Mouse (Mus musculus) G1E (cell line): ENCODE results near the gene Gm20517. TPM values are rescaled to one million over a fixed set of nuclear protein-coding genes. Genes with fewer than 3 reads are reported as not detected.

Experiments used
- ATAC-seq: 2 replicates; pipeline ENCODE4 v1.8.0; 2016; ENCODE audit warnings: mild to moderate bottlenecking; ENCODE audit not compliant: insufficient number of reproducible peaks, poor library complexity, low FRiP score, severe bottlenecking; ENCODE audit errors: extremely low read depth
- DNase-seq: peaks from one replicate; pipeline ENCODE4 v3.0.0; 2012; ENCODE audit warnings: low spot score
- H3K27me3 ChIP-seq: 2 replicates; pipeline ENCODE4 v1.6.1; 2012; ENCODE audit warnings: mild to moderate bottlenecking, low read length, inconsistent platforms; ENCODE audit not compliant: insufficient read depth
- H3K36me3 ChIP-seq: replicated peaks from 2 replicates; pipeline ENCODE3; 2012; ENCODE audit warnings: mild to moderate bottlenecking, inconsistent platforms
- H3K4me1 ChIP-seq: 2 replicates; pipeline ENCODE4 v1.6.1; 2012; ENCODE audit warnings: low read depth, low read length, inconsistent platforms, mixed read lengths; ENCODE audit not compliant: insufficient read depth
- H3K4me3 ChIP-seq: 2 replicates; pipeline ENCODE4 v1.5.1; 2012; ENCODE audit warnings: low read depth, mild to moderate bottlenecking, inconsistent platforms, low read length, moderate library complexity, mixed read lengths
- H3K9me3 ChIP-seq: replicated peaks from 2 replicates; pipeline ENCODE4 v1.6.1; 2012; ENCODE audit warnings: inconsistent platforms
- CTCF ChIP-seq: IDR thresholded peaks from 2 replicates; pipeline ENCODE4 v1.5.1; 2012; ENCODE audit warnings: low read depth, low read length, inconsistent platforms, mixed read lengths
- GATA1 ChIP-seq: IDR thresholded peaks from 2 replicates; pipeline ENCODE4 v1.6.1; 2012; ENCODE audit warnings: borderline replicate concordance, low read length, inconsistent platforms, mixed read lengths
- GATA2 ChIP-seq: IDR thresholded peaks from 2 replicates; pipeline ENCODE4 v1.6.1; 2012; ENCODE audit warnings: low read depth, low read length, inconsistent platforms, borderline replicate concordance
- POLR2AphosphoS5 ChIP-seq: IDR thresholded peaks from 2 replicates; pipeline ENCODE4 v1.6.1; 2012; ENCODE audit warnings: low read depth, low read length, inconsistent platforms; ENCODE audit not compliant: insufficient replicate concordance
- TAL1 ChIP-seq: conservative IDR thresholded peaks from 2 replicates; pipeline ENCODE4 v1.6.1; 2012; ENCODE audit warnings: low read depth, low read length, inconsistent platforms, mixed read lengths
- polyA plus RNA-seq: library from polyadenylated mRNA; stranded (reverse); fragments of >175 nt; gene quantifications from 2 replicates; pipeline ENCODE4 v1.2.3, GENCODE M21; 2012
- total RNA-seq, 2 experiments: library from RNA; stranded (forward) in 1 of 2; stranded (reverse) in 1 of 2; fragments of 200-1000 nt in 1 of 2; fragments of >200 nt in 1 of 2; fragmentation: Nextera tagmentation in 1 of 2; gene quantifications; 2 replicates each; pipeline ENCODE4 v1.2.3; 2014 to 2017

Gm20517 gene
- total and polyA plus RNA-seq, 3 experiments, result 0.05 to 9.6 (median 2.0) TPM

- Histone ChIP-seq H3K27me3 (no peaks in the 10 kb centered on the region), H3K4me1 (peaks cover 51% of the 10 kb centered on the region), H3K36me3 (peaks cover 47% of the 10 kb centered on the region), H3K9me3 (no peaks in the 10 kb centered on the region), H3K4me3 (peak overlapping the region; percentile 76)
- no peak for DNase-seq
- TF ChIP-seq TAL1 (no peak), POLR2AphosphoS5 (no peak), GATA2 (no peak)
- no peak for ATAC-seq
These were observed 18.6 kb downstream of the Gm20517 start for GRCm38 (mm10) chr17:47629717-47630677.

DNA sequence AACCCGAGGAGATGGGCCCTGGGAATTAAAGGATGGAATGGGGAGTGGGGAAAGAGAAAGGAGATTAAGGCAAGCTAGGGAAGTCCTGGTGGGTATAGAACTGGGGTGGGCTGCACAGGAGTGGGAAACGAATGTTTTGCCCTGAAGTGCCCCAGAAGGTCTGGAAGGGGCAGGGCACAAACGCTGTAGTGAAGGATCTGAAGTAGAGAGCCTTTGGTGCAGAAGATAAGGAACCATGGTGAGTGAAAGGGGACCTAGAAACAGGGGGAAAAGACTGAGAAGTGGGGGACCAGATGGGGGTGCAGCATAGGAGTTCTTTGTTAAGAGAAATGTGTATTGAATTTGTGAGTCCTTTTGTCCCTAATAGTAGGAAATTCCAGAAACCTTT is 19.3 kb downstream of the Gm20517 start, which contains the start of gene Usp49:
TSS of gene Usp49 (plus strand) at position 13 of the 388 bp plus-strand sequence.
- peaks cover 45% of the 10 kb centered on the region for H3K36me3 ChIP-seq
- H3K9me3 ChIP-seq, result no peaks in the 10 kb centered on the region
- H3K27me3 ChIP-seq, result no peaks in the 10 kb centered on the region
- TF ChIP-seq GATA2 (no peak), CTCF (no peak), POLR2AphosphoS5 (no peak), GATA1 (no peak), TAL1 (no peak)
- DNase-seq, result no peak
- peak within 1 kb of the TSS; percentile 76 for H3K4me3 ChIP-seq
- no peak for ATAC-seq
- peaks cover 51% of the 10 kb centered on the region for H3K4me1 ChIP-seq

DNA sequence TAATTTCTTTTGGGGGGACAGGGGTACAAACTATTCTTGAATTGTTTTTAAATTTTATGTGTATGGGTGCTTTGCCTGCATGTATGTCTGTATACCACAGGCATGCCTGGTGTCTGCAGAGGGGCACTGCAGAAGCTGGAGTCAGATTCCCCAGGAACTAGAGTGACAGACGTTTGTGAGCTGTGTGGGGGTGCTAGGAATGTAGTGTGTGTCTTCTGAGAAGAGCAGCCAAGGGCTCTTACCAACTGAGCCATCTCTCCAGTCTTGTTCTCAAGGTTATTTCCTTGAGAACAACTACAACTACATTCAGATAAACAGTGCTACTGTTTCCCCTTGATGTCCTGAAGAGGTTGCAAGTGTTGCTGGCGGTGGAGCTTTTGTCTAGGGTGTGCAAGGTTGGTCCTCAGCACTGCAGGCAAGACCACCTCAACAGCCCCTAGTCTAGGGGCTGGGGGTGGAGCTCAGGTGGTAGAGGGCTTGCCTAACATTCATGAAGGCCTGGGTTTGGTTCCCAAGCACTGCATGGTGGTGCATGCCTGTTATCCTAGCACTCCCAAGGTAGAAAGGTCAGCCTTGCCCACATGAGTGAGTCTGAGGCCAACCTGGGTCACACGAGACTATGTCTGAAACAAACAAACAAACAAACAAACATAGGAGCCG is 20.9 kb downstream of the Gm20517 start:
- TF ChIP-seq POLR2AphosphoS5, result no peak
- TF ChIP-seq GATA2, result no peak
- TF ChIP-seq CTCF, result no peak
- TF ChIP-seq GATA1, result no peak
- TF ChIP-seq TAL1, result no peak
- H3K36me3 ChIP-seq, result peaks cover 42% of the 10 kb centered on the region
- H3K9me3 ChIP-seq, result no peaks in the 10 kb centered on the region
- no peaks in the 10 kb centered on the region for H3K27me3 ChIP-seq
- H3K4me1 ChIP-seq, result peaks cover 42% of the 10 kb centered on the region
- ATAC-seq (no peak), DNase-seq (no peak)
- H3K4me3 ChIP-seq, result no peak overlapping the region

DNA sequence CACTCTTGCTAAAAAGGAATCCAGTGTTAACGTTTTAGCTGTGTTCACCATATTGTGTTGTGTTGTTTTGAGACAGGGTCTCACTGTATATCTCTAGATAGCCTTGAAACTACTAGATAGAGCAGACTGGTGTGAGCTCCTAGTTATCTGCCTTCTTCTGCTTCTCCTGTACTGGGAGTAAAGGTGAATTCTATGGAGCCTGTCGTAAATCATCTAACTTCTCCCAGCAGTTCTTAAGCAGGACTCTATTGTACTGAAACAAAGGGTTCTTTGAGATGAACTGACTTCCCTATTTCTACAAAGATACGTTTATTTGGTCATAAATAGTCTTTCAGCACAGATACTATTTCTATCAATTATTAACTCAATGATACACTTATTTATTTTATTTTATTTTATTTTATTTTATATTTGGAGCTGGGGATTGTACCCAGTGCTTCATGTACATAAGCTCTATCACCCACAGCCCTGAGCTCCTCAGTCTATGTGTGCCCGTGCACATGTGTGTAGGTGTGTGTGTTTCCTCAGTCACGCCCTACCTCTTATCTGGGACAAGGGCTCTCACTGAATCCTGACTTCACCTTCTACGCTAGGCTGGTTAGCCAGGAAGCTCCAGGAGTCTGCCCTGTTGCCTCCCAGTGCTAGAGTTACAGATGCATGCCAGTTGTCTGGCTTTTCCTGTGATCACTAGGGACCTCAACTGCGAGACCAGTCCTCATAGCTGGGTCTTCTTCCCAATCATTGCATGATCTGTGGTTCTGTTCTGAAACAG is 22.8 kb downstream of the Gm20517 start:
- DNase-seq (no peak), ATAC-seq (no peak)
- peaks cover 27% of the 10 kb centered on the region for H3K4me1 ChIP-seq
- H3K4me3 ChIP-seq, result no peak overlapping the region
- no peaks in the 10 kb centered on the region for H3K27me3 ChIP-seq
- H3K36me3 ChIP-seq, result peaks cover 38% of the 10 kb centered on the region
- no peaks in the 10 kb centered on the region for H3K9me3 ChIP-seq
- TF ChIP-seq TAL1 (no peak), POLR2AphosphoS5 (no peak), CTCF (no peak), GATA2 (no peak), GATA1 (no peak)

GRCm38 (mm10) chr17:47642992-47643391 is 31.6 kb downstream of the Gm20517 start:
- no peaks in the 10 kb centered on the region for H3K9me3 ChIP-seq
- H3K27me3 ChIP-seq, result no peaks in the 10 kb centered on the region
- no peaks in the 10 kb centered on the region; the same call in 1 of the 2 replicates for H3K4me1 ChIP-seq
- peaks cover 10% of the 10 kb centered on the region for H3K36me3 ChIP-seq
- DNase-seq (no peak), ATAC-seq (no peak)
- TF ChIP-seq GATA2, result no peak
- TF ChIP-seq CTCF, result no peak
- no peak for TF ChIP-seq GATA1
- no peak for TF ChIP-seq TAL1
- no peak overlapping the region for H3K4me3 ChIP-seq
